Mouse (Mus musculus) layer of hippocampus, postnatal 25 days (tissue): ENCODE results near the gene Chrnb1. TPM values are rescaled to one million over a fixed set of nuclear protein-coding genes. Genes with fewer than 3 reads are reported as not detected.

Experiments
- DNase-seq, 2 experiments: peaks; one replicate each; pipeline ENCODE4 v3.0.0; 2022; ENCODE audit warnings: mixed read lengths in 2 of 2, low spot score in 1 of 2; ENCODE audit errors: extremely low spot score in 1 of 2
- total RNA-seq, 2 experiments: library from RNA; stranded (reverse); gene quantifications; 2 replicates each; pipeline ENCODE4 v1.2.3; 2021

The Chrnb1 gene
- total RNA-seq, 2 experiments from 2014 or later, result 0.79 to 1.1 TPM

- DNase-seq, result no peak
Measured at GRCm38 (mm10) chr11:69804972-69805909, 9.5 kb upstream of the Chrnb1 start, which contains the start of gene Tmem102. Tmem102 (minus strand) TSS chr11:69805624.

GRCm38 (mm10) chr11:69804652-69804940 lies 8.9 kb upstream of the Chrnb1 start:
- DNase-seq, result no peak

DNA sequence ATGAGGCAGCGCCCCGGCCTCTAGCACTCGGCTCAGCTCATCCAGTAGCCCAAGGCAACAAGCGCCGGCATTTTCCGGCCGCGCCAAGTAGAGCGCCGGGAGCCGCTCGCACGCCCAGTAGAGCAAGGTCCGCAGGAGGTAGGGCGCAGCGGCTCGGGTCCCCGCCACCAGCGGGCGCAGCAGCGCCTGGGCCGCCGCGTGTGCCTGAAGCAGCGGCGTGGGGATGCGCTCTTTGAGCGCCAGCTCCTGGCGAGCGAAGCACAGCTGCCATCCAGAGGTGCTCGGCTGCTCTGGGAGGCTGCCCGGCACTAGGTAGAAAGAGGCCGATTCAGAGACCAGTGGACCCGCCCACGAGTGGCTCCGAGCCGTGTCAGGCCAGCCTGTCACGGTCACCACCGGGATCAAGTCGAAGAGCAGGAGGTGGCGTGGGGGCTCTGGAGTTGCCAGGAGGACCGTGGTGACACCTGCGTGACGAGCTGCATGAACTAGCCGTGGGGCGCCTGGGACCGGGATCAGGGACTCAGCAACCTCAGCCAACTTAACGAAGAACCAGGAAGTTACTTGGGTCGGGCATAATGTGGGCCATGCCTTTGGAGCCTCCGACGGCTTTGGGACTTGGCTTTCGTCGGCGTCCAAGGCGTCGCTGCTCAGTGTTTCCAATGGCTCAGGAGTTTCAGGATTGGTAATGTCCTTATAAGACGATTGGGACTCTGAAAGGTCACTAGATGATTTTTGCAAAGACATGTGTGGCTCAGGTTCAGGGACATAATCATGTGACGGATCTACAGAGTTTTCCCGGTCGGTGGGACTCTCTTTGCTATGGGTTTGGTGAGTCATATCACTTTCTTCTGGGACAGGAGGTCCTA lies 8.3 kb upstream of the Chrnb1 start:
- DNase-seq, result peak; percentile 46 to 51

GRCm38 (mm10) chr11:69803328-69803727 lies 7.6 kb upstream of the Chrnb1 start:
- DNase-seq, result no peak

DNA sequence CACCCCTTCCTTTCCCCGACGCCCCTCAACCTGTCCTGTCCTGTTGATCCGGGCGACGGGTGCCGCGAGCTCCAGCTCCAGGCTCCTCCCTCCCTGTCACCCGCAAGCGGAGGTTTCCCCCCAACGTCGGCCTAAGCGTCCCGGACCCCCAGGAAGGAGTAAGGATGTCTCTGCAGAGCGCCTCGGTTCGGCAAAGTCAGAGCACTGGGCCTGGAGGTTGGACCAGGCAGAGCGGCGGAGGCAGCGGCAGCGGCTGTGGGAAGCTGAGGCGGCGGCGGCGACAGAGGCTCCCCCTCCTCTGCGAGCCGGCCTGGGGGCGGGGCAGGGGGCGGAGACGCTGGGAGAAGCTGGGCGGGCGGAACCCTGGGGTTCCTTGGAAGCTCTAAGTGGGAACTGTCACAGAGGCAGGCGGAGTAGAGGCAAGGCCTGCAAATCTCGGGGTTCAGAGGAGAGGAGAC lies 6.9 kb upstream of the Chrnb1 start:
- peak; percentile 74 to 80 for DNase-seq

DNA sequence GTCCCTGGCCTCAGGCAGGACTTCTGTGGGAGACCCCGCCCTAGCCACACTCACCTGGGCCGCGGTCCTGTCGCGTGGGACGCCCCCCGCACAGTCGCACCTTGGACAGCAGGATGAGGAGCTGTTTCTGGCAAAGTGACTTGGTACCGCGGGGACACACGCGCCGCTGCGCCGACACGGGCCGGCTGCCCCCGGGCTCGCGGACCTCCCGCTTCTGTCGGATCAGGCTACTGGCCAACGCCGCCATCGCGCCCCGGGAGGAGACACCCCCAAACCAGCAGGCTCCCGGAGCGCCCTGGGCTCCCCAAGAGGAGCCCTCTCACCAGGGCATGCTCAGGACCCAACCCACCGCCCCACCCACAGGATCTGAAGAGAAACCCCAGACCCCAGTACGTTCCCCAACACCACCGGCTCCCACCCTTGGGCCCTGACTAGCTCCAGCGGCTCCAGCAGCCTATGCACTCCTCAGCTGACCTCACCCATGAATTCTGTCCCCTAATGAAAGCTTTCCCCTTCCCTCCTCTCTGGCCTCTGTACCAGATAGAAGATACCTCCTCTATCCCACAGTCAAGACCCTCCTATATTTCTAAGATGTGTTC lies 5.7 kb upstream of the Chrnb1 start, which contains the start of gene Fgf11:
TSS of gene Fgf11 (minus strand) at position 479 of the 599 bp plus-strand sequence.
- DNase-seq, result no peak

GRCm38 (mm10) chr11:69800392-69801197 lies 4.9 kb upstream of the Chrnb1 start:
- peak; percentile 40 to 47 for DNase-seq

DNA sequence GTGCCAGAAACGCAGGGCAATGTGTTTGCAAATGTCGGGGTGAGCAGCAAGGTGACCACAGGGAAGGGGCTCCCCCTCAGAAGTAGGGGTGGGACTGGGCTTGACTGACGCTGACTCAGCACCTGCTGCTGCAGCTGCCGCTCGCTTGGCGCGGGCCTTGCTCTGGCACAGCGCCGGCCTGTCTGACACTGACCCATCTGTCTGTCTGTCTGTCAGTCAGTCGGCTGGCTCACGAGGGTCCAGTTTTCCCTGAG lies 4.3 kb upstream of the Chrnb1 start:
- DNase-seq, result peak in 1 of 2 experiments; percentile 46

GRCm38 (mm10) chr11:69799394-69800137 lies 3.8 kb upstream of the Chrnb1 start:
- DNase-seq, result no peak

- no peak for DNase-seq
Measured at GRCm38 (mm10) chr11:69797924-69798323, 2.2 kb upstream of the Chrnb1 start.

DNA sequence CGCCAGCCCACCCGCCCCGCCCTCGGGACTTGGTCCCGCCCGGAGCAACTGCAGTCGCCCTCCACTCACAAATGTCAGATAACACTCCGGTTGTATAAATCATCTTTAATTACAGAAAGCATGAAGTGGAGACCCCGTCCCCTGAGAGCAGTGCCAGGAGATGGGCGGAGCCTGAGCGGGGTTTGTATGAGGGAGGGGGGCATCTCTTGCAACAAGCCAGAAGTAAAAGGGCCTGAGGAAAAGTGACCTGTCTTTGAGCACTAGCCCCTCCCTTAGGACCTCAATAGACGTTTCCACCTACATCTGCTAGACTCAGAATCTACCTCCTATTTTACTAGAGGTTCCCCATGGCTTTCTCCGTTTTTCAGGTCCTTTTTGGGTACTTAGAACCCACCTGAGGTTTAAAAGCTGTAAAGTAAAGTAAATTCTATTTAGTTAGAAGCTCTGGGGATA lies 266 bp upstream of the Chrnb1 start:
- no peak for DNase-seq

- no peak for DNase-seq
Measured at GRCm38 (mm10) chr11:69793429-69793828, 2.3 kb downstream of the Chrnb1 start.

GRCm38 (mm10) chr11:69791420-69791819 lies 4.3 kb downstream of the Chrnb1 start:
- no peak for DNase-seq

GRCm38 (mm10) chr11:69789431-69789830 lies 6.3 kb downstream of the Chrnb1 start:
- no peak for DNase-seq

DNA sequence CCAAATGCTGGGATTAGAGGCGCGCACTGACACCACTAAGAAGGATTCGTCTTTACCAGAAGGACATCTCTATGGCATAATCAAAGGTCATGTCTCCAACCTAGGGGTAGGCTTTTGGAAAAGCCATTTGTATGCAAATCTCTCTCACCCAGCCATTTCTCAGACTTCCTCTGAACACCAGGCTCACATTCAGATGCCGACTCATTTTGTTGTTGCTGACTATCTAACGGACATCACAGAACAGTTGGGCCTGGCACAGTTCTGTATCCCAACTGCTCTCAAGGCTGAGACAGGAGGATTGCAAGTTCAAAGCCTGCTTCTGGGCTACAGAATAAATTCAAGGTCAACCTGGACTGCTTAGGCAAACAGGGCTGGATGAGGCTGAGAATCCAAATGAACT lies 8.4 kb downstream of the Chrnb1 start:
- no peak for DNase-seq

DNA sequence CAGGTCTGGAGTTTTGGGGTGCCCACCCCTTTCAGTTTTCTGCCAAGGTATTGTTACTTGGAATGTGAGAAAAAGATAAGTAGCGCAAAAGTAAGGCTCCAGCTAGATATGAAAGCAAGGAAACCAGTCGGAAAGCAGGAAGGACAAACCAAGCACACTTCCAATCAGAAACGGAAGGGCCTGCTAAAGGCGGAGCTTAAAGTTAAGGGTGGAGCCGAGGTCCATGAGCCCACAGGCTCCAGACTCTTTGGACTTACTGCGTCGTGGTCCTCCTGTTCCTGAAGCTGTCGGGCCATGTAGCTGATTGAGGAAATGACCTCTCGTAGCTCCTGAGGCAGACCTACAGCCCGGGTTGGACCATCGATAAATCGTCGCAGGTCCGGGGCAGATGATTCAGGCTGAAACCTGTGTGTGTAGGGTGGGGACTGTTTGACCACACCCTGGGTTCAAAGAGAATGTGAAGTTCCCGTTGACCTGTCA lies 10.9 kb downstream of the Chrnb1 start:
- DNase-seq, result no peak

DNA sequence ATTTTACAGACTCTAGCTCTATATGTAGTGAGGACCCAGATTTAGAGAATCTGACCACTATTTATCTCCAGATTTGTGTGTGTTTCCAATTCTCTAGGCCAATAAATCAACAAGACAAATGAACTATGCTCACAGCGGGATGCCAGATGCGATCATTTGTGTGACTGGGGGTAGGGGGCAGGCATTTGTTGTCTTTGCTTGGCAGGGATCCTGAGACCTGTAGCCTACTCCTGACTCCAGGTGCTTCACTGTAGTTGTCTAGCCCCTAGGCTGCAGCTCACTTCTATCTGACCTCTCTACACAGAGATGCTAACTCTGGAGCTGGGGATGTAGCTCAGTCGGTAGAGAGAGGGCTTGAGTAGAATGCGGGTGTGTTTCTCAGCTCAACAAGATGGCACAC lies 13.9 kb downstream of the Chrnb1 start:
- DNase-seq, result no peak

- no peak for DNase-seq
Measured at GRCm38 (mm10) chr11:69778985-69779384, 16.8 kb downstream of the Chrnb1 start.

DNA sequence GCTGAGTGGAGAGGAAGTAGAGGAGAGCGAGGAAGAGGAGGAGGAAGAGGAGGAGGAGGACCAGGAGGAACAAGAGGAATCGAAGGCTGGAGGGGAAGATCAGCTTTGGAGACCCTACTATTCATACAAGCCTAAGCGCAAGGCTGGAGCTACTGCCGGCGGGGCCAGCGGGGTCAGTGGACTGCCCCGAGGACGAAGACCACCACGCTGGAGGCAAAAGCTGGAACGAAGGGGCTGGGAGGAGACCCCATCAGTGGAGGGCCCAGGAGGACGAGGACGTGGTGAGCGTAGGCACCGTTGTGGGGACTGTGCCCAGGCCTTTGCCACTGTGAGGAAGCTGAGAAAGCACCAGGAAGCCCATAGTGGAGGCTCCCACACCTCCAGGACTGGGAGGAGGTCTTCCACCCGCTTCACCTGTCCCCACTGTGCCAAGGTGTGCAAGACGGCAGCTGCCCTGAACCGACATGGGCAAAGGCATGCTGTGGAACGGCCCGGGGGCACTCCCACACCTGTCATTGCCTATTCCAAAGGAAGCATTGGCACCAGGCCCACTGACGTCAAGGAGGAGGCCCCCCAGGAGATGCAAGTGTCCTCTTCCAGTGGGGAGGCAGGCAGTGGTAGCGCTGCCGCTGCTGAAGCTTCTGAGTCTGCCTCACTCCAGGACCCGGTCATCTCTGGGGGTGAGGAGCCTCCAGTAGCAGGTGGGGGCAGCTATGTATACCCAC lies 17.3 kb downstream of the Chrnb1 start:
- no peak for DNase-seq
